Mouse (Mus musculus) layer of hippocampus, adult 8-10 months (tissue): ENCODE measurements at regions not wholly inside any gene's neighbourhood (a gene's known extent, or its start where the extent isn't known, plus 50 kb on each side); places are given as distances from the start of the nearest gene placed in this dataset.

ENCODE experiments used
- DNase-seq, 2 experiments: peaks; one replicate each; pipeline ENCODE4 v3.0.0; 2022; ENCODE audit warnings: low spot score in 2 of 2

GRCm38 (mm10) chr1:10771793-10772192 is 642.1 kb upstream of the A830018L16Rik start:
- no peak for DNase-seq

DNA sequence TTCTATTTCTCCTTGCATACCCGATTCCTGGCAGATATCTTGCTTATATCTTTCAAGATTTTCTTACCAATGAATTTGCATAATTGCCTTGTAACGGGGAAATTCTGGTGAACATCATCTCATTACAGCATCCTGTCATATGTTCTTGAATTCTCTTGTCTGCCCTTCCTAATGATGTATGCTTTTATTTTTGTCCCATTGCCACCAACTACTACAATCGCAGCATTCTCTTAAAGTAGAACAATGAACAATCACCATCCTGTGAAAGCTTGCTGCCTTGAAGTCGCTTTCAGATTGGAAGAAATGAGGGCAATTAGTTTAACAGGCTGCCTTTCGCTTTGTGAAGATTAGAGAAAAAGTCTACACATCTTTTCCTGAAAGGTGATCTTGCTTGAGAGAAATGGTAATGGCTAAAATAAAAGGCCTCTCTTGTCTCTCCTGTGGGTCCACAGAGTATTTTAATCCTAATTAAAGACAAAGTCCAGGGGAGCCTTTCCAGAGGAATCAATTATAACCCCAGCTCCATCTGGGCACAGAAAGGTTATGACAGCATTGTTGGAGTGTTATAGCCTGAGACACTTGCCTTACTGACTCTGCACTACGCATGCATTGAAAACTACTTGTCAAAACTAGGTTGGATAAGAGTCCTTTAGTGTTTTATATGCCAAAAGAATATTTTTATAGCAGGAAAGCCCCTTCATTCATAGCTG is 619.7 kb upstream of the A830018L16Rik start:
- no peak for DNase-seq

GRCm38 (mm10) chr1:10835653-10836415 is 578.1 kb upstream of the A830018L16Rik start:
- DNase-seq: peak; percentile 29 to 38

GRCm38 (mm10) chr1:10837180-10837579 is 576.7 kb upstream of the A830018L16Rik start:
- peak in 1 of 2 experiments; percentile 16 for DNase-seq

GRCm38 (mm10) chr1:10852934-10853333 is 561.0 kb upstream of the A830018L16Rik start:
- DNase-seq: no peak

- no peak for DNase-seq
Observed at GRCm38 (mm10) chr1:10854495-10854894, 559.4 kb upstream of the A830018L16Rik start.

DNA sequence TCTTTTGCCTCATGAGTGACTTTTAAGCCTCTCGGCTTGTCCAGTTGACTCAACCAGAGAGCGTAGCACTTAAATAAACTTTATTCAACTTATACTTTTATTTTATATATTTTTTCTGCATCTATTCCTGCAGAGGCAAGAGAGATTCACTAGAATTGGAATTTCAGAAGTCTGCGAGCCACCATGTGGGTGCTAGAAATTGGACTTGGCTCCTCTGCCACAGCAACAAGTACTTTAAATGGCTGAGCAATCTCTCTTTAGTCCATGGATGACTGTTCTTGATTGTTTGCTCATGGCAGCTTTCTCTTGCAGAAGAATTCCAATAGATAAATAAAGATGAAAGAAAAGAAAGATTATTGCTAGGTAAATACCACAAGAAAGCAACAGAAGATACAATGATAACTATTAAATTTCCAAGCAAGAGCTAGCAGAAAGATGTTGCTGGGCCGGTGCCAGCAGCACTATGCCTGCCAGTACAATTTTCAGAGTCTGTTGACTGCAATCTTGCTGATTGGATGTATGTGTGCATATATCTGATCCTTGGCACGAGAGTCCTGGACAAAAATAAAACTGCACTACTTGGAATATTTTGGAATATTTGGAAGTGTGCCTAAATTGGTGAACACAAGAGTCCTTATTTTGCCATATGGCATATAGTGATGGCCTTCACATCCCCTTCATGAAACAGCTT is 542.6 kb upstream of the A830018L16Rik start:
- peak; percentile 16 to 18 for DNase-seq

DNA sequence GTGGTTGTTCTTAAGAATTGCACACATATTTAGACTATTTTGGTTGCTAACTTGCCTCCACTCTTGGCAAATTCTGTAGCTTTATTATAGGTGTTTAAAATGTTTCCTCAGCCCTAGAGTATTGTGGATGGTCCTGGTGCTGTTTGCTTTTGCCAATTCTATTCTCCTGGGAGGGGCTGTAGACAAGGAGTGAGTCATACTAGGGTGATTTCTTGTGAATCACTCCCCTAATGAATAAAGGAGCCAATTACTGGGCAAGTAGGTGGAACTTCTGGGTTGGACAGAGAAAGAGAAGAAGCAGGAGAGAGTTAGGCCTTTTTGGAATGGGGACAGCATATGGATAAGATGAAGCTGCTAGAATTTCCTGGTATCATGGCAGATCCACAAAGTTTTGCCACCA is 541.6 kb upstream of the A830018L16Rik start:
- no peak for DNase-seq

DNA sequence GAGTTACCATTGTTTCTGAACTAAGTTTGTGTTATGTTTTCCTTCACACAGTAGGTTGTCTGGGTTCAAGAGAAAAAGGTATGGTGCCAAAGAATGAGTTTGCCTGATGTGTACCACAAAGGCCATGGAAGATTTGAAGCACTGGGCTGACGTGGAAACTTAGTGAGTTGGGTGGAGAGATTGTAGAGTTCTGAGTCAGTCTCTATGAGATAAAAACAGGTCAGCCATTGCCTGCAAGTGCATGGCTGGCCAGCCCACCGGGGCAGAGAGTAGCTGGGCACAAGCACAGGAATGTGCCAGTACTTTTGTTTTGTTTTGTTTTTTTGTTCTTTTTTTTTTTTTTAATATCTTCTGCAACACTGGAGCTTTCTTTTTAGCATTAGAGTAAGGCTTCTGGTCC is 541.2 kb upstream of the A830018L16Rik start:
- DNase-seq: no peak

DNA sequence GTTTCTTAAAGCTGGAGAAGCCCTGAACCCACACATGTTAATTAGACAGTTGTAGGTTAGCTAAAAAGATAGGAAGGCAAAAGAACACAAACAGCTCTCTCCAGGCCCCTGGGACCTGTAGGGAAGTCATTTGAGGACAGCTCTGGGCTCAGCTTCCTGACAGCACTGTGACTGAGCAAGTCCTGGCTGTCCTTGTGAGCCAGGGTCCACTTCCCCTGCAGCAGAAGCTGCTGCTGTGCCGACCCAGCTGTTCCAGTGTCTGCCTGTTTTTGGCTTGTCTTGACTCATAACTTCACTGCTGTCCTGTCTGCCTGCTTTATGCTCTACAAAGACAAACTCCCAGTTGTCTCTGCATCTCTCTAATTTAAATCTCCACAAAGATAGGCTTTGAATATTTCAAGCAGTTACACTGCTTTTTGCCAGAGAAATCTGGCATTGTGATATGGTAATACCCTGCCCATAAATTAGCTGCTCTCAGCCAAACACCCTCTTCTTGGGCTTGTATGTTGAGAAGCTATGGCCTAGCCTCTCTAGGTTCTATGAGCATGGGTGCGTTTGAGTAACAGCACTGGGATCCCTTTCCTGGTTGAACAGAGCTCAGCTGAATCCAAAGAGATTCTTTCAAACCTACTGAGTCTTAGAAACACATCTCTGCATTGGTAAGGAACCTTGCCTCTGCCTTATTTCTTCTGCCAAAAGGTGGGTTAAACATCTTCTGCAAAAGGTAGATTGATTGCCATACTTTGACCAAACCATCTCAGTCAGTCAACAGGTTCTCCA is 536.3 kb upstream of the A830018L16Rik start:
- no peak for DNase-seq

DNA sequence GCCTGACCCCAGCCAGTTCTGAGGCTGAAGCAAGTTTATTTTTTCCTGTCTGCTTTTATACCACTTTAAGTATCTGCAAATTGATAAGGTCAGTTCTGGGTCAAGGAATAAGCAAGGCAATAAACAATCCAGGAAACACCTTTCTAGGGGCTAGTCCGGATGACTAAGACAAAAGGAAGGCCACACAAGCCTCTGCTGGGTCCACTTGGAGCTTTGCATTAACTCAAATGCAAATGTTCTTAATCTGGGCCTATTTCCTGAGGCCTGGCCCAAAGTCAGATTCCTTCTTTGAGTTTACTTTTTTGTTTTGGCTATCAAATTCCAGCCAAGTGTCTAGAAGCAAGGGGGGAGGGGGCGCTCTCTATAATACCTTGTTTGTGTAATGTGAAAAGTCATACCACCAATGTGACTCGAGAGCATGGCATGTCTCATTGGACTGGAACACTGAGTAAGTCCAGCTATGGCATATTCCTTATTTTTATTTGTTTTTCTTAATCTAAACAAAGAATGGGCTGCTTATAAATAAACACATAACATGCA is 535.6 kb upstream of the A830018L16Rik start:
- no peak for DNase-seq

DNA sequence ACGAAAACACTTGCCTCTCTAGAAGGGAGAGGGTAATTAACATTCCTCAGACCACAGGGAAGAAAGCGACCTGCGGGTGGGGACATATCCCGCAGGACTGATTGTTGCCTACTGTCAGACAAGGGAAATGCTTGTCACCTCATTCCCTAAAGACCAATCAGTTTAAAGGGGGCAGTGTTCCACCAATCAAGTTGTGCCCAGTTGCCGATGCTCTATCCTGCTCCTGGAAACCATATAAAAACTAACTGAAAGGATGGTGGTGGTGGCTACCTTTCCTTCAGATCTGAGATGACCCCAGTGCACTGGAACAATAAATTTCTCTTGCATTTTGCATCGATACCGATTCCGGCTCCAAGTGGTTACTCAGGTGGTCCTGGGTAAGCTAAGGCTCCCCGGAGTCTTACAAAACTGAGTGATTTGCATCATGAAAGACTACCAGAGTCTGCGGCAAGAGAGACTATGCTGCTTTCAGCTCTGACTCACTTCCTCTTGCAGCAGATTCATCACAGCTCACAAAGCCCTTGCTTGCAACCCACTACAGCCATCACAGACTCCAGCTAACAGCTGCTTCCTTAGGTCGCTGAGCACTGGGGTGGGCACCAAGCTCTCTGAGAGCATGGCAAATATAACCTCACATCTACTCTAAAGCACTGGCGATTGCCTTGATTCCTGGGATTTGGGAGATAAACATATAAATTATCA is 533.7 kb upstream of the A830018L16Rik start:
- DNase-seq: no peak

GRCm38 (mm10) chr1:10898806-10899205 is 515.1 kb upstream of the A830018L16Rik start:
- no peak for DNase-seq

GRCm38 (mm10) chr1:10902721-10903120 is 511.2 kb upstream of the A830018L16Rik start:
- no peak for DNase-seq

GRCm38 (mm10) chr1:10919958-10920357 is 493.9 kb upstream of the A830018L16Rik start:
- no peak for DNase-seq

GRCm38 (mm10) chr1:10932378-10933077 is 481.4 kb upstream of the A830018L16Rik start:
- no peak for DNase-seq

GRCm38 (mm10) chr1:10933206-10933605 is 480.7 kb upstream of the A830018L16Rik start:
- no peak for DNase-seq

DNA sequence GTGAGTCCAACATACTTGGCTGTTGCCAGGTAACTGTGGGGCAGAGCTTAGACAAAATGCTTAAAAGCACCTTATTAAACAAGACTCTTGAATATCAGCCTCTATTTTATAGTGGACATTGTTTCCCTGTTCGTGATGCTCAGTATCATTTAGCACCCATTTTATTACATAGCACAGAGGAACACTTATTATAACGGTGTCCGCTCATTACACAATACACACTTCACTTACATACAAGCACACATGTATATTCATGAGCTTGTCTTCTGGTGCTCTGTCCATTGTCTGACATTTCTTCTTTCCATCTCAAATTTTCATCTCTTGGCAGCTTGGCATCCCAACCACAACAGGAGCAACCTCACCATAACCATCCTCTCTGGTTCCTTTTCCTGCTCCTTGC is 475.5 kb upstream of the A830018L16Rik start:
- no peak for DNase-seq

- DNase-seq: no peak
Observed at GRCm38 (mm10) chr1:10940326-10940725, 473.6 kb upstream of the A830018L16Rik start.

DNA sequence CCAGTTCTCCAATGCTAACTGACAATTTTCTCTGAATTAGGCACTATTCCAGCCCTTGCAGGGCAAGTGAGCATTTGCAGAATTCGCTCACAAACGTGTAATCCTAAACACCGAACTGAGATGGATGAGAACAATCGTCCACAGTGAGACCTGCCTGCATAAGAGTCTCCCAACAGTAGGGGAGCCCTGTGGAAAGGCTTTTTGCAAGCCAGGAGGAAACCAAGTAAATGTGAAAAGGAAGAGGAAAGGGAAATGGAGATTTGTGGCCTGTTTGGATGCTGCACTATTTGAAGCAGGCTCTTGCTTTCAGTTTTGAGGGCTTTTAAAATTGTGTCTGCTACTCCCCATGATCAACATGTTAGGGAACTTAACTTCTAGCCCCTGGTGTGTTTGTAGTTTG is 470.9 kb upstream of the A830018L16Rik start:
- no peak for DNase-seq
